Mouse (Mus musculus) spleen, adult 12 weeks (tissue): ENCODE data around the gene Dkc1.

Experiments used
- DNase-seq: peaks from one replicate; pipeline ENCODE4 v3.0.0; 2022; ENCODE audit warnings: low spot score

The Dkc1 gene

DNA sequence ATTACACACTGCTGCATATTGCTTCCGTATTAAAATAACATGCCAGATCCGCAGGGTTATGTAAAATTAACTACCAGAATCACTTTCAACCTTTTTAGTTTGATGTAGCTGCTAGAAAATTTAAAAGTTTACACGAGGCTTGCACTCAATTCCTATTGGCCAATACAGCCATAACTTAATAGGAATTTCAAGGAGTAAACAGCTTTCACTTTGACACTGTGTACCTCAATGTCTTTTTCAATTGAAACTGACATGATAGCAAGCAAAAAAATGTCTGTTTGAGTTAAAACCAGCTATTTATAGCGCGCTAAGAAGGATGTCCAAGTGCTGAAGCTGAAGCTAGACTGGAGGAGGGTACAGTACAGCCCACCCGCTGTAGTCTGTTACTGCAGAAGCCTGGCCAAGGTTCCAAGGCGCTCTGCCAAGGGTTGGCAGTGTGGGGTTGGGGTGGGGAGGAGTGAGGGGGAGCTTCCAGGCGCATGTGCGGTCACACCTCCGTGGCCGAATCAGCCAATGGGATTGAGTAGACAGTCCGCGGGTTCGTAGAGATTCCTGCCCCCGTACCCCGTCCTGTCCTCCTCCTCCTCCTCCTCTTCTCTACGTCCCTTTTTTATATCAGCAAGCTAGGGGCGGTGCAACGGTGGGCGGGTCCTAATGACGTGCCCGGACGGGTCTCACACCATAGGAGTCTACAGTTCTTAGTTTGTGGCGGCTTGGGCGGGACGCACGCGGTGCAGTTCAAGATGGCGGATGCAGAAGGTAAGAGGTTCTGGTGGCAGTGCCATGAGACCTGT is at the start of gene Dkc1:
TSS of gene Dkc1 (plus strand) at position 486 of the 794 bp plus-strand sequence.
- peak; percentile 88 for DNase-seq

- DNase-seq, result no peak
Measured at GRCm38 (mm10) chrX:75045931-75046330, 49.7 kb upstream of the Dkc1 start.

DNA sequence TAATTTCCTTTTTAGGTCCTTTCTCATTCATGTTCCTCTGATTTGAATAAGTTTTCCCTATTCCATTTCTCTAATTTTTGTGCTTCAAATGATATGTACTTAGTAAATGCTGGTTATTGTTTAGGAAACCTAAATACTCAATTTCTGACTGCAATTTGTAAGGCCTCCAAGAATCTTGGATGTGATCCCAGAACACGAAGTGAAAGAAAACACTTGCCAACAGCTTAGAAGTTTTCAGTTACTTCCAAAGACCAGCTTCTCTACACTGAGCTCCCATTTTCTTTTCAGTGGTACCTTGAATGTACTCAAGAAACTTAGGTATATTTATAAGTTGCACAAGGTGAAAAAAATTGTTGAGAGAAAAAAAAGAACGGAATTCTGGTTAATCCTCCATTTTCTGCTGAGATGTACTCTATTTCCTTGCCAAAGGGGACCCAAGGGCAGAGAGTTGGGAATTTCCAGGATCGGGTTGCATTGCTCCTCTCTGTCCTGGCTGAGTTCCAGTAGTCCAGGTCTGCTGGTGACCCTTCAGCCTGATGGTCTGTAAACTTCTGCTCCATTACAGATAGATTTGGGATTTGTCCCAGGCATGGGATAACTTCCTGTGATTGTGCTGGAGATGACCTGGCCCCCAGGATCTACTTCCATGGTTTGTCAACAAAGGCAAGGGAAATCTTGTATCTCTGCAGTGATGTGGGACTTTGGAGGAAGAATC is 48.6 kb upstream of the Dkc1 start:
- DNase-seq, result no peak

DNA sequence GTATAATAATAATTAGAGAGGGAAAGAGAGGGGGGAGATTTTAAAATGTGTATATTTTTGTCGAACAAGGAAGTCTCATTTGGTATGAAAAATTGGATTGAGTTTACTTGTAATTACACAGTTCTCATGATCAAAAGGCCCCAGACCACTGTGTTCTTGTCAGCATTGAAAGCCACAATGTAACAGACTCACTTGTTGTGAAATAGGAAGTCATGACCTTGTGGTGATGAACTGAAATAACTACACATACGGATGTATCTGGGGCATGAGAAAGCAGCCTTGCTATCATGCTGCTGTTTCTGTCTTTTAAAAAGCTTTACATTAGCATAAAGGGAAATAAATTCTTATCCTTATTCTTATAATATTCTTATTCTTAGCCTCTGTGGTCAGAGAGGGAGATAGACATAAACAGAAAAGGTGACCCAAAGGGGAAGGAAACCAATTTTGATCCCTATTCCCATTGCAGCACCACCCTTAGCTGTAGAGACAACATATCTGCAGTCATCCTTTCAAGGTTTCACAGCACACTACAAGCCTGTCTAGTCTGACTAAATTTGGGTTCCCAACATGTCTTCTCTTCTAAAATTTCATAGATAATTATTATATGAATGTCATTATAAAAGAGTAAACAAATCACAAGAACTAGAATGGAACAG is 39.4 kb upstream of the Dkc1 start:
- DNase-seq, result no peak

- no peak for DNase-seq
Measured at GRCm38 (mm10) chrX:75082351-75082750, 13.3 kb upstream of the Dkc1 start.

DNA sequence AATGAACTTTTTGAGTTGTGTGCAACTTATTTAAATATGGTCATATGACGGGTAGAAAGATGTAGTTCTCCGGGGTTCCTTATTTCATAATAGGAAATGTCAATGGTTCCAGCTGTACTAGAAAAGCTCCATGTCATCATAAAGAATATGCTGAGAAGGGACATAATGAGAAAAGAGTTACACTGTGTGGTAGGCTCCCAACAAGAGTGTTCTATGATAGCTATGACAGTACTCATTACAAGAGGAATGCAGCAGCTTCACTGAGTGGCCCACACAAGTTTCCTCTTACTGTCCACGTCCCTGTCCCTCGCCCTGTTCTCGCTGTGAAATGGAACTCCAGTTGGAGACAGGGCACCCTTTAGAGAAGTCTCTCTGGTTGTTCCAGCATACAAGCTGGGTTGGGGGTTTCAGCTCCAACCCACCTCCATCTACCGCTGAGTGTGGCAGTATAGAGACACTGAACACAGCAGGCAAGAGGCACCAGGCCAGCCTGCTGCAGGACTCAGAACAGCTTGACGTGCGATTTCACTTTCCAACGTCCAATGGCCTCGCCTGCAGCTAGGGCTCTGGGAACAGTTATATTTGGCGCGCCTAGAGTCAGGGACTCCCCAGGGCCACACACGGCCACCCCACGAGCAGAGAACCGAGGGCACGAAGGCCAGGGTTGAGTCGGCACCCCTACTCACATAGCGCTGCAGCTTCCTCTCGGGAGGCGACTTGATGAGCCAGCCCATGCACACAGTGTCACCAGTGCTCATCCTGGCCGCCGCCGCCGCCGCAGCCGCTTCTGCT is 11.5 kb upstream of the Dkc1 start:
- DNase-seq, result peak; percentile 20

GRCm38 (mm10) chrX:75084774-75085508 is 10.7 kb upstream of the Dkc1 start, which contains the start of gene Gab3:
Gene Gab3, minus strand, starts transcription at chrX:75085458.
- DNase-seq, result peak; percentile 38

- DNase-seq, result no peak
Measured at GRCm38 (mm10) chrX:75085654-75086053, 10.0 kb upstream of the Dkc1 start.

GRCm38 (mm10) chrX:75096163-75096770 is 613 bp downstream of the Dkc1 start:
- no peak for DNase-seq

GRCm38 (mm10) chrX:75098799-75099198 is 3.1 kb downstream of the Dkc1 start:
- DNase-seq, result no peak

DNA sequence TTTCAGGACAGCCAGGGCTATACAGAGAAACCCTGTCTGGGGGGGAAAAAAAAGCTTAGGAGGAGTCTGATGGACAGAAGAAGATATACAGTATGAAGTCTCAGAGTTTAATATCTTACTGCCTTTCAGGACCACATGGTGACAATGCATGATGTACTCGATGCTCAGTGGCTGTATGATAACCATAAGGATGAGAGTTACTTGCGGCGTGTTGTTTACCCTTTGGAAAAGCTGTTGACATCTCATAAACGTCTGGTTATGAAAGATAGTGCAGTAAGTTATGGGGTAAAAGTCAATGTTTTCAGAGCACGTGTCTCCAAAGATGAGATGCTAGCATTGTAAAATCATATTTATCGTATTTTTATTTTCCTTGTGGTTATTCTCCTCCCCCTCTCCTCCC is 6.6 kb downstream of the Dkc1 start:
- no peak for DNase-seq

- DNase-seq, result no peak
Measured at GRCm38 (mm10) chrX:75115550-75115949, 19.9 kb downstream of the Dkc1 start.

GRCm38 (mm10) chrX:75125606-75126005 is 30.0 kb downstream of the Dkc1 start:
- DNase-seq, result no peak

GRCm38 (mm10) chrX:75126893-75127292 is 31.2 kb downstream of the Dkc1 start:
- no peak for DNase-seq

DNA sequence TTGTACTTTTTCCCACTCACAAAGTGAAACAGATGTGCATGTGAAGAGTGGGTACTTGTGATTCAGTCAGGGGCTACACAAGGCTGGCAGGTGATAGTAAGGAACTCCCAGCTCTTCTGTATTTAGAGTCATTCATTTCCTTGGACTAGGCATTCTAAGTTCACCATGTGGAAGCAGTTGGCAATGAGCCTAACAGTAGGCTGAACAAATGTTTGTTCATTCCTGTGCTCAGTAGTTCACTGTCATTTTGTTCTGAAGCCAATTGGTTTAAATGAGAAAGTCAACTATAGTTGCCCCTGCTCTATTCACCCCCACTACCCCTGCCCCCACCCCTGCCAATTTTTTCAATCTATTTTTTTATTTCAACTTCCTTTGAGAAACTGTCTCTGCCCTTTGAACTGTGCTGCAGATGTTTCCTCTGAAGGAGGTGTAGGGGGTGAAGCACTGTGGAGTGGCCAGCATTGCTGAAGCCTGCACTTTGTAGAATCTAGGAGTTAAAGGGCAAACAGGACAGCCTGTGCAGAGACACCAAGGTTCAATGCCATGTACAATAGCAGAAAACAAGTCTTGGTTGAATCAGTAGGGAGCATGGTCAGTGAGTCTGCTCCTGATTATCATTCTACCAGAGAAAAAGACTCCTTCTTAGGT is 32.8 kb downstream of the Dkc1 start:
- DNase-seq, result no peak

GRCm38 (mm10) chrX:75129474-75129873 is 33.8 kb downstream of the Dkc1 start:
- DNase-seq, result no peak

- DNase-seq, result peak; percentile 74
Measured at GRCm38 (mm10) chrX:75130467-75131160, 35.0 kb downstream of the Dkc1 start, which contains the start of gene Mpp1. Gene Mpp1, minus strand, starts transcription at chrX:75131016.

DNA sequence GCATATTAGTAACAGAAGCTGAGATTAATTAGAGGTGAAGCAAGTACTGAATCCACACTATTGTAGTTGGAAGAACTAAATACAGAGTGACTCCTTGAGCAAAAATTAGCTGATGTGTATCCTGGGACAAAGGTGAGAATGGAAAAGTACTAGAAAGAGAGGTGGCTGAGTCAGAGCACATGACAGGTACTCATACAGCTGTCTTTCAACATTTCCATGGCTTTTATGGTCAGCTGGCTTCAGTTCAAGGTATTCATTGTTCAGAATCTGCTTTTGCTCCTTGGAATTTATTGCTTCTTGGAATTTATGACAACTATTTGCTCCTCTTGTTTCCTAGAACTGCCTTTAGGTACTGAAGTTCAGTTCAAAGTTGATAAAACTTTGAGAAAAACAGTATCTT is 41.3 kb downstream of the Dkc1 start:
- DNase-seq, result no peak

DNA sequence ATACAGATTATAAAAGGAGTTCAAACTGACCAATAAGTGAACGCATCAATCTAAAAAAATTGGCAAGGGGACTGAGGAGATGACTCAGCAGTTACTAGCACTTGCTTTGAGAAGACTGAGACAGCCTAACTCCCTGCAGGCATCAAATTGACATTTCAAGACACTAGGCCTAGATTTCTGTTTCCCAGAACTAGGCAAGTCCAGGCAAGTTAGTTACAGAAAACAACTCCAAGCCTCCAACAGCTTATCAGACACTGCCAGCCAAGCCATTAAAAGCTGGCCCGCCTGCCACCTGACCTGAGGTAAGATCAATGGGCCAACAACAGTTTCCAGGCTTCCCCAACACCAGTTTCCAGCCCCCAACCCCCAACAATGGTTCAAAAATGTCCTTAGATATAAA is 42.1 kb downstream of the Dkc1 start:
- no peak for DNase-seq

DNA sequence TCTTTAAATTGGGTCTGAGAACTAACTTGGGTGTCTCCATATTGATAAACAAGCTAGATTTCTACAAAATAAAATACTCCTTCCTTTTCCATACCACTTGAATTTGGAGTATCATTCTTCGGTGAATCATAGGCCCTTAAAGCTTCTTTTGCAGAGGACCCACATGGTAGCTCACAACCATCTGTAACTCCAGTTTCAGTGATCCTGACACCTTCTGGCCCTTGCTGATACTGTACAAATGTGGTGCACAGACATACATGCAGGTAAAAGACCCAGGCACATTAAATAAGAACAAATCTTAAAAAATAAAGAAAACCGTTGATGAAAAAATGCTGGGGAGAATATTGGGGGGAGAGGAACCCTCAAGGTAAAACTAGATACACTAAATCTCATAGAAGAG is 42.5 kb downstream of the Dkc1 start:
- no peak for DNase-seq
